Mouse (Mus musculus) bone marrow, adult 2 months (tissue): ENCODE measurements at regions not wholly inside any gene's neighbourhood (a gene's known extent, or its start where the extent isn't known, plus 50 kb on each side); places are given as distances from the start of the nearest gene placed in this dataset.

Source experiments
- CTCF ChIP-seq: fragments of 200-500 bp; IDR thresholded peaks from 2 replicates; pipeline ENCODE4 v1.5.1; 2011; ENCODE audit warnings: low read length, control low read depth; ENCODE audit not compliant: control insufficient read depth, insufficient read depth
- POLR2A ChIP-seq: fragments of 200-500 bp; IDR thresholded peaks from 2 replicates; pipeline ENCODE4 v1.6.1; 2011; ENCODE audit warnings: low read depth, mild to moderate bottlenecking, control low read depth, low read length, borderline replicate concordance; ENCODE audit not compliant: control insufficient read depth

DNA sequence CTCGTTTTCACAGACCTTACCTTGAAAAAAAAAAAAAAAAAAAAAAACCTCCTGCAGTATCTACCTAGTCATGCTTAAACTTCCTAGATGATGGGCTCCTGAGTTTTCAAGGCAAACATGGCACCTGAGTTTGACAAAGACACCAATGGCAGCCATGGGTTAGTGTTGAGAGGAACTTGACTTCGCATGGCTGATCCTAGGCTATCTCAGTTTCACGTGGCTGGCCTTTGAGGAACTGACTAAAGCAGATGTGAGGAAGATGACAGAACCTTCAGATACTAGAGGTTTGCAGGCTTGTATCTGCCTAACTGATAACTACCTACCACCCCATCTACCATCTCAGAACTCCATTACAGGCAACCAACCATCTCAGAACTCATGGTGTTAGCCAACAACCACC, 120.9 kb downstream of the Ipo8 start:
- TF ChIP-seq CTCF, result no peak
- TF ChIP-seq POLR2A, result no peak
